Mouse (Mus musculus): Measurements from ENCODE around the gene Slc16a5.

Gene Slc16a5

DNA sequence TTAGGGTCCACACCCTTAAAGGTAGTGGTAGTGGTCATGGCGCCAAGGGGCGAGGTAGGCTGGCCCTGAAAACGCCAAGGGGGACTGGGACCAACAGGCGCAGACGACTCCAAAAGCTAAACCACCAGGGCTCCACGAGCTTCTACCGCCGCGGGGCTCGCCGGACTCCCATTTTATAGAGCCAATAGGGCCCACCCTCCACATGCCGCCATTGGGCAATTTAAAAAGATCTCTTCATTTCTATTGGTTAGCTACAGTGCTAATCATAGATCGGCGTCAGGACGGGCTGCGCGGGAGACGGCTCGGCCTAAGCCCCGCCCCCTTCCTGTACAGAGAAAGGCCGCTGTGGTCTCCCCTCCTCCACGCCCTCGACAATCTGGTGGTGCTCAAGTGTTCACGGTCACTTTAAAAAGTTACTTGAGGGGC is 52.0 kb downstream of the Slc16a5 start, which contains the start of gene Jpt1:
Jpt1 (minus strand) TSS at position 150 of the 426 bp plus-strand sequence.
- peak; percentile 93 to 95 for DNase-seq (ENCODE audit: low spot score in 2 of 2)

DNA sequence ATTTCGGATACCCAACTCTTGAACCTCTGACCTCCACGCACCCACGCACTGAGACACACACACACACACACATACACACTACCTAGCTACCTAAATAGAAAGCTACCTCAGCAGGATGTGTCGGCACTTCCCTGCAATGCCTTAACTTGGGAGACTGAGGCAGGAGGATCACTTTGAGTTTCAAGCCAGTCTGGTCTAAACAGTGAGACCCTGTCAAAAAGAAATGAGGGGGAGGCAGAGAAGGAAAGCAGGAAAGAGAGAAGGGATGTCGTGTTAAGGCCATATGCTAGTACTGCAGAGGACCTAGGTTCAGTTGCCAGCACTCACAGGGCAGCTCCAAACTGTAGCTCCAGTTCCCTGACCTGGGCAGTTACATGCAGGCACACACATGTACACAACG is 52.7 kb downstream of the Slc16a5 start:
- no peak for DNase-seq (ENCODE audit: low spot score in 2 of 2)

DNA sequence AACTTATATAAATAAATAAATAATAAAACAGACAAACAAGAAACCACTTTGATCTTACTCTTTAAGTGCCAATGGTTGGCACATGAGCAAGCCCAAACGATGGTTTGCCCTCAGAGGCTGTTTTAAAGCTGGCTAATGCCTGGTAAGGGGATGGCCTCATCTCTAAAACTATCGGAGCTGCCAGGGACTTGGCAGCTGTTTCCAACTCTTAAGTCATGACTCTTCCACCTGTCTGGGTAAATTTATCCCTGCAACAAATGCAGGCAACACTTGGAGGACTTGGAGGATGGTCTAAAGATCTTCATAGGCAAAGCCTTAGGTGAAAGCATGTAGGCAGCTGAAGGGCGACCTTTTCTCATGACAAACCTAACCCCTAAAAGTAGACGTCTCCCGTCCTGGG is 54.7 kb downstream of the Slc16a5 start:
- no peak for DNase-seq (ENCODE audit: low spot score in 2 of 2)

DNA sequence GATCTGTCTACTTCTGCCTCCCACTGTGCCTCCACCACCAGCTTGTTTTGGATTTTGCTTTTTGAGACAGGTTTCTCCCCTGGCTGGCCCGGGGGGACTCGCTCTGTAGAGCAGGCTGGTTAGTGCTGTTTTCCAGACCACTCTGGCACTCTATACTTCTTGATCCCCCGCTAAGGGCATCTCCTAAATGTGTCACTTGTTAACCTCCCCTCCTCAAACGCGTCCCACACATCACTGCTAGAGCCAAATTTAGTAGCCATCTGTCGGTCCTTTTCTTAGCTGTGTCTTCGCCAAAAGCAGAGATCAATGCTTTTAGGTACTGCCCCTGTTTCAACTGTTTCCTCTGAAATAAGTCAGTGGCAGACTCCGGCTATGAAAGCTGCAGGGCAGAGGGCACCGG is 56.4 kb downstream of the Slc16a5 start:
- DNase-seq (ENCODE audit: low spot score in 2 of 2): peak in 1 of 2 experiments; percentile 30

DNA sequence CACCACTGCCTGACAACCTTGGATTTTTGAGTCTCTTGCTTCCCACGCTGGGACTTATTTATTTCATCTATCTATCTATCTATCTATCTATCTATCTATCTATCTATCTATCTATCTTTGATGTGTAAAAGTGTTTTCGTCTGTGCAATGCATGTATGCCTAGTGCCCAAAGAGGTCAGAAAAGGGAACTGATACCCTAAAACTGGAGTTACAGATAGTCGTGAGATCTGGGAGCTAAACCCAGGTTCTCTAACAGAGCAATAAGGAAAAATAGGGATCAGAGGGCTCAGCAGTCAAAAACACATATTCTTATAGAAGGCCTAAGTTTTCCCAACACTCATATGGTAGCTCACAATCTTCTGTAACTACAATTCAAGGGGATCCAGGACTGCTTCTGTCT is 57.3 kb downstream of the Slc16a5 start:
- DNase-seq (ENCODE audit: low spot score in 2 of 2): no peak

DNA sequence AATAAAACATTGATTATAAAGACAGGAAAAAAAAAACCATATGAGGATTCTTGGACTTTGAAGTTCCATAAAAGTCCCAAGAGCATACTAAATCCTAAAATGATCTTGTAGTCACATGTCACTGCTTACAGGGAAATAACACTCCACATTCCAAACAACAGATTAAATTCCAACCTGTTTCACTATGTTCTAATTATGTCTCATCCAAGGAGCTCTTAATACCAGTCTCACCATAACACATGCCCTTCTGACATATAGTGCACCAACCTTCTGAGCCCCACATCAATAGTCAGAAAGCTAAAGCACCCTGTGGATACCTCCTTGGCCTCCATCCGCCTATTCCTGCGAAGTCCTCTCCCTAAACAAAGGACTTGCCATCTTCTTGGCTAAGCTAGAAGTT is 57.9 kb downstream of the Slc16a5 start:
- no peak for DNase-seq (ENCODE audit: low spot score in 2 of 2)

DNA sequence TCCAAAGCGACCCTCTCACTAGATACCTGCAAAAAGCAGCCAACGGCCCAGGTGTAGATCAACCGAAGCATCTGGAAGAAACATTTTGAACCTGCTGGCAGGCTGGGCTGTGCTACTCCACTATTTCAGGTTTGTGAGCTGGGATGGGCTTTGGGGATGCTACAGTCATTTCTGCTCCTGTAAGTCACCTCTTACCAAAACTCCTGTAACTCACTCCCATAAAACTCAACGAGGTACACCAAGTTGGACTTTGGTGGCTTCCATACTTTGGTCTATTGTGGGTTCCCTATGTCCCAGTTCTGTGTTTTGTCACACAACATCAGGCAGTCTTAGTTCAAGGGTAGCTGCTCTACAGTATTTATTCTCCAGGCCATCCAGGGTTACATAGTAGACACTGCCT is 58.8 kb downstream of the Slc16a5 start:
- DNase-seq (ENCODE audit: low spot score in 2 of 2): no peak

DNA sequence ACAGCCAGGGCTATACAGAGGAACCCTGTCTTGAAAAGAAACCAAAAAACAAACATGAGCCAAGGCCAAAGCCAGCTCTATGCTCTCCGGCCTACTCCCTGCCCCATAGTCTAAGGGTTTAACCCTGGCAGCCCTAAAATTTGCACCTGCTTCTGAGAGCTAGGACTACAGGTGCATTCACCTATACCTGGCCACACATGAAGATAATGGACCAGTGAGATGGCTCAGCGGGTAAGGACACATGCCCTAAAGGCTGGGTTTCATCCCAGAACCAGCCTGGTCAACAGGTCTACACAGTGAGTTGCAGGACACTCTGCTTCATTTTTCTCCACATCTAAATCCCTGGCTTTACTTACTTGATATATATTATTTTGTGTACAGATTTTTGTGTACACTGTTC is 60.0 kb downstream of the Slc16a5 start:
- DNase-seq (ENCODE audit: low spot score in 2 of 2): no peak

DNA sequence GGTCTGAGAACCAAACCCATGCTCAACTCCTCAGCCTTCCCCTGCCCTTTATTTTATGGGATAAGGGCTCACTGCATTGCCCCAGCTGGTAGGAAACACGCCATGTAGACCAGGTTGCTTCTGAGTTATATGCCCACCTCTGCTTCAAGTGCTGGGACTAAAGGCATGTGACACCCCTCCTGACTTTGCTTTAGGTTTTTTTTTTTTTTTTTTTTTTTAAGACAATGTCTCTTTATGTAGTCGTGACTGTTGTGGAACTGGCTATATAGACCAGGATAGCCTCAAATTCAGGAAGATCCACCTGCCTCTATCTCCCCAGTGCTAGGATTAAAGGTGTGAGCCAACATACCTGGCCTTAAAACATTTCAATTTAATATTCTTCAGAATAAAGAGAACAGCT is 60.4 kb downstream of the Slc16a5 start:
- DNase-seq (ENCODE audit: low spot score in 2 of 2): no peak

Data from right cerebral cortex, postnatal 36 days (tissue).